Mouse (Mus musculus) left cerebral cortex, adult 9 months (tissue): ENCODE measurements around the gene Ero1l.

Experiments
- DNase-seq, 2 experiments: peaks; one replicate each; pipeline ENCODE4 v3.0.0; 2022; ENCODE audit warnings: low spot score in 2 of 2

The Ero1l gene

GRCm38 (mm10) chr14:45305852-45306251, 12.7 kb downstream of the Ero1l start:
- DNase-seq, result no peak

GRCm38 (mm10) chr14:45304389-45304788, 14.2 kb downstream of the Ero1l start:
- DNase-seq, result no peak

GRCm38 (mm10) chr14:45303939-45304338, 14.6 kb downstream of the Ero1l start:
- DNase-seq, result no peak

GRCm38 (mm10) chr14:45291608-45292007, 27.0 kb downstream of the Ero1l start:
- no peak for DNase-seq

- no peak for DNase-seq
These were observed 36.5 kb downstream of the Ero1l start for GRCm38 (mm10) chr14:45282066-45282465.

- no peak for DNase-seq
These were observed 42.8 kb downstream of the Ero1l start for GRCm38 (mm10) chr14:45275816-45276215.

- no peak for DNase-seq
These were observed 54.6 kb downstream of the Ero1l start for GRCm38 (mm10) chr14:45263831-45264592.

GRCm38 (mm10) chr14:45251548-45252076, 67.0 kb downstream of the Ero1l start:
- no peak for DNase-seq

GRCm38 (mm10) chr14:45241613-45242012, 77.0 kb downstream of the Ero1l start:
- no peak for DNase-seq

GRCm38 (mm10) chr14:45239042-45239441, 79.5 kb downstream of the Ero1l start:
- DNase-seq, result no peak
